Mouse (Mus musculus) liver, postnatal 0 days (tissue): ENCODE measurements at regions not wholly inside any gene's neighbourhood (a gene's known extent, or its start where the extent isn't known, plus 50 kb on each side); places are given as distances from the start of the nearest gene placed in this dataset.

ENCODE experiments used
- CTCF ChIP-seq: sonication (generic); IDR thresholded peaks from 2 replicates; pipeline ENCODE4 v1.5.1; 2016; ENCODE audit warnings: antibody characterized with exemption, low read depth
- EP300 ChIP-seq: IDR thresholded peaks from 2 replicates; pipeline ENCODE4 v1.6.1; 2016; ENCODE audit warnings: antibody characterized with exemption, low read depth, mild to moderate bottlenecking

DNA sequence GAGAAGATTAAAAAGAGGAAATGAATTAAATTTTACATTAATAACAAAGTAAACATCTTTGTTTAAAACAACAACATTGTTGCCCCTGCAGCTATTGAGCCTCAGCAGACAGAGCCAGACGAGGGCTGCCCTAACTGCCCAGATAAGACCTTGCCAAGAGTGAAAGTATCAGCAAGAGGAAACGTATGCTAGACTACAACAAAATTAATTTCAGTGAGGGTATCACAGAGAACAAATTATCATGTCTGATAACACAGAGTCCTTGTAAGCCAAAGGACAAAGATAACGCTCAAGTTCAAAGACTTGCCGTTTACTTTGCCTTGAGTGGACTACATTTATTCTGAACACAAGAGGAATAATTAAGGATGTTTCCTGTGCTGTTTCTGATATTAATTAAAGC is 235.0 kb upstream of the Gm15217 start:
- TF ChIP-seq CTCF (no peak), EP300 (no peak)
